Mouse (Mus musculus): ENCODE measurements around the gene Arid1b.

DNA sequence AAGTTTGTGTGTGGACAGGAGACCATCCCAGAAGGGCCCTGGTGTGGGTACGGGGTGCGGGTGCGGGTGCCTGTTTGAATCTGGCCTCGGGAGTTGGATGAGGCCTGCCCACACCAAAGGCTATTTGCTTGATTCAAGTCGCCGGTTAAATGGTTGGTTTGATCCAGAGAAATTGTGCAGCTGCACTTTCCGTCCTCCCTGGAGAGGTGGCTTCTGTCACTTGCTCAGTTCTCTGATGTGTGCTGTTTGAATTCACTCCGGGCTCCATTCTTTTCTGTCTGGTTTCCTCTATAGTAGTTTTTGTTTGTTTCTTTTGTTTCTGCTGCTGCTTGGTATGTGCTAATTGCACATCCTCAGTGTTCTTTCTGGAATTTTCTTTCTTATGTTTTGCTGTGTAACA lies 107.0 kb downstream of the Arid1b start:
- TF ChIP-seq CTCF (IDR thresholded peaks at IDR 0.05; ENCODE audit: control insufficient read depth, insufficient read depth, insufficient read length), result no peak
- no peak for TF ChIP-seq FOSL1 (IDR thresholded peaks at IDR 0.05; ENCODE audit: insufficient read depth, low read length, poor library complexity, severe bottlenecking)
- TF ChIP-seq MYOD1 (IDR thresholded peaks at IDR 0.05; ENCODE audit: control insufficient read depth, insufficient read length, low read depth), result no peak
- no peak for TF ChIP-seq USF1 (IDR thresholded peaks at IDR 0.05; ENCODE audit: low read depth)
- TF ChIP-seq MYOG (IDR thresholded peaks at IDR 0.05; ENCODE audit: control insufficient read depth, extremely low read depth, insufficient read length), result no peak
- TF ChIP-seq MAX (IDR thresholded peaks at IDR 0.05), result no peak
